Mouse (Mus musculus) lung, adult 10 weeks (tissue): ENCODE data around the gene Wdr49. TPM values are rescaled to one million over a fixed set of nuclear protein-coding genes. Genes with fewer than 3 reads are reported as not detected.

Source experiments
- polyA plus RNA-seq: library from polyadenylated mRNA; stranded (reverse); fragments of 350-450 nt; fragmentation: Illumina TruSeq; extraction: RNeasy Lipid Tissue Mini Kit (QIAGEN cat#74804); gene quantifications from one replicate; pipeline ENCODE4 v1.2.3, GENCODE M21; 2014; ENCODE audit warnings: low read depth, low replicate concordance; ENCODE audit not compliant: insufficient read depth

The Wdr49 gene
- 0.15 TPM for polyA plus RNA-seq

DNA sequence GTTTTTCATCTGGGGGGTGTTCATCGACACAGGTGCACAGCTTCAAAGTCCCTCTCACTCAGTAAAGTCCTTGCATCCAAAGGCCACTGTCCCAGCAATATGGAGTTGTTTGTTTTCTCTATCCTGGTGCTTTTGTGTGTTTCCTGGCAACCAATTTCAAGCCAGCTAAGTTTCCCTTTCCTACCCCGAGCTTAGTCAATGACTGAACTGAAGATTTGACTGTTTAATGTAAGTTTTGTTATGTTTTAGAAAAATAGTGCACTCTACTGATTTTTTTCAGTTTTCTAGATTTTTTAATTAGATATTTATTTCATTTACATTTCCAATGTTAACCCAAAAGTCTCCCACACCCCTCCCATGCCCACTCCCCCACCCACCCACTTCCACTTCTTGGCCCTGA lies at the start of gene Wdr49:
Gene Wdr49 (minus strand): TSS at position 101 of the 400 bp plus-strand sequence.

DNA sequence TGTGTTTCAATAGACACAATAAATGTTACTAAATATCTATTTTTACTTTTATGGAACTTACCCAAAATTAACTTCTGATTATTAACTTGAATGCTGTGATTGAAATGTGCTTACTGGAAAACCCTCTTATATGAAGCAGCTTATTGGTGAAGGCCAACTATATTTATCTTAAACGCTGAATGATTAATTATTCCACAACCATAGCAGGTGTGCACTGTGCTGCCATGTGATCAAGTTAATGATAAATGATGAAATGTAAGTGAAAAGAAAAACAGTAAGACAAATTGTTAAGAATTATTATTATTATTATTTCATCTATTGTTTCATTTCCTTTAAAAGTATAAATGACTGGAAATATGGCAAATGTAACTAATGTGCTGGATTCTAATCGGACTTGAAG lies 212.0 kb downstream of the Wdr49 start, which contains the start of gene Serpini2:
Gene Serpini2 (minus strand): TSS at position 101 of the 400 bp plus-strand sequence.

Other genes with a start within 250 kb of the Wdr49 start
- gene Serpini2, start 212.1 kb downstream of the Wdr49 start, polyA plus RNA-seq: not detected
- 70.0 TPM for gene Pdcd10, start 74.7 kb upstream of the Wdr49 start, polyA plus RNA-seq
- gene Serpini1, start 75.4 kb upstream of the Wdr49 start, polyA plus RNA-seq: 0.80 TPM